Mouse (Mus musculus): ENCODE measurements at regions not wholly inside any gene's neighbourhood (a gene's known extent, or its start where the extent isn't known, plus 50 kb on each side); places are given as distances from the start of the nearest gene placed in this dataset.
A peak's percentile ranks its signal among the peaks of the same experiment; 100 is the strongest.

GRCm38 (mm10) chr7:69510389-69510788, 761.3 kb upstream of the Arrdc4 start:
- intact Hi-C loops (cut with DNase I) = no loop called here
- no peak for DNase-seq (ENCODE audit: low spot score in 2 of 2)

GRCm38 (mm10) chr7:69493062-69493930, 744.3 kb upstream of the Arrdc4 start:
- DNase-seq (ENCODE audit: low spot score in 2 of 2) = no peak

GRCm38 (mm10) chr7:69490566-69491466, 741.8 kb upstream of the Arrdc4 start:
- intact Hi-C loops (cut with DNase I) = loop anchor here (5.0 to 10.0 kb wide), 2 partner anchors 516 to 671 kb away; no protein-coding TSS in a partner anchor
- peak; percentile 59 to 83 for DNase-seq (ENCODE audit: low spot score in 2 of 2)

More at GRCm38 (mm10) chr7:69493062-69493930, 744.3 kb upstream of the Arrdc4 start:
- intact Hi-C loops (cut with DNase I) = loop anchor here (2.0 to 10.0 kb wide), 3 partner anchors 518 to 842 kb away; no protein-coding TSS in a partner anchor

GRCm38 (mm10) chr7:69488630-69489029, 739.6 kb upstream of the Arrdc4 start:
- DNase-seq (ENCODE audit: low spot score in 2 of 2) = no peak
- intact Hi-C loops (cut with DNase I) = no loop called here

GRCm38 (mm10) chr7:69487111-69487510, 738.1 kb upstream of the Arrdc4 start:
- intact Hi-C loops (cut with DNase I) = no loop called here
- DNase-seq (ENCODE audit: low spot score in 2 of 2) = no peak

- intact Hi-C loops (cut with DNase I) = no loop called here
- DNase-seq (ENCODE audit: low spot score in 2 of 2) = no peak
Observed at GRCm38 (mm10) chr7:69484552-69484951, 735.5 kb upstream of the Arrdc4 start.
